Mouse (Mus musculus) right cerebral cortex, postnatal 14 days (tissue): Measurements from ENCODE around the gene Serpinb6b.
"Not testable (repeated sequence)": the region's sequence is repeated elsewhere in the genome, so short reads cannot be mapped to it uniquely, and the experiment has no call there.

Experiments used
- DNase-seq: peaks from one replicate; pipeline ENCODE4 v3.0.0; 2022

Gene Serpinb6b

DNA sequence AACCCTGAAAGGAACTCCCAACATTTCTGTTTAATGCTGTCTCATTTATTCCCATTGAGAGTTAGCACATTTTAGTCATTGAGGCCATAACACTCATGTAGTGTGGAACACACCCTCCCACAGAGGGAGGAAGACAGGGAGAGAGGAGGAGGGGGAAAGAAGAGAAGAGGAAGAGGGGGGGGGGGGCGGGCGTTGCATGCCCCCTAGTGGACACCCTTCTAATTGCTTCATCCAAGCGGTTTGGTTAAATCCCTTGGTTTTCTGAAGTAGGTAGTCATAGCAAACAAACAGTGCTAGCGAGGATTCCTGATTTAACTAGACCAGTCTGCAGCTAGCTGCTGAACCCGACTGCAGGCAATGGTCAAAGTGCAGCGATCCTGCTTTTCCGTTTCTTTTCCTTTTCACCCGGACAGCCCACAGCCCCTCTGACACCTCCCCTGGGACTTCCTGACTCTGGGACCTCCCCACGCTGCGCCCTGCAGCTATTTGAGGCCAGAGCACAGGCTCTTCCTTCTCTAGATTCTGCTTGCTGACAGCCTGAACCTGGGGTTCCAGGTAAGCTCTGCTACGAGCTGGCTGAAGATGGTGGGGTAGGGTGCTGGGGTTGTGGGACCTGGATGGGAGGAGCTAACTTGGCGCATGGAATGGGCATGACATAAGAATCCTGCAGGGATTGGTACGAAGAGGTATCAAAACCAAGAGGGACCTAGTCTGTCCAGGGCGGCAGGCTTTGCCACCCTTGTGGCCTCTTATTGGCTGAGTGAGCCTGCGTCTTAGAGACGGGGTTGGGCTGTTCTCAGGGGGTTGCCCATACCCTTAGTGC lies at the start of gene Serpinb6b:
Serpinb6b (plus strand) TSS at position 221 of the 823 bp plus-strand sequence.
- DNase-seq = no peak

GRCm38 (mm10) chr13:32922622-32923021 lies 42.4 kb upstream of the Serpinb6b start:
- no peak for DNase-seq

DNA sequence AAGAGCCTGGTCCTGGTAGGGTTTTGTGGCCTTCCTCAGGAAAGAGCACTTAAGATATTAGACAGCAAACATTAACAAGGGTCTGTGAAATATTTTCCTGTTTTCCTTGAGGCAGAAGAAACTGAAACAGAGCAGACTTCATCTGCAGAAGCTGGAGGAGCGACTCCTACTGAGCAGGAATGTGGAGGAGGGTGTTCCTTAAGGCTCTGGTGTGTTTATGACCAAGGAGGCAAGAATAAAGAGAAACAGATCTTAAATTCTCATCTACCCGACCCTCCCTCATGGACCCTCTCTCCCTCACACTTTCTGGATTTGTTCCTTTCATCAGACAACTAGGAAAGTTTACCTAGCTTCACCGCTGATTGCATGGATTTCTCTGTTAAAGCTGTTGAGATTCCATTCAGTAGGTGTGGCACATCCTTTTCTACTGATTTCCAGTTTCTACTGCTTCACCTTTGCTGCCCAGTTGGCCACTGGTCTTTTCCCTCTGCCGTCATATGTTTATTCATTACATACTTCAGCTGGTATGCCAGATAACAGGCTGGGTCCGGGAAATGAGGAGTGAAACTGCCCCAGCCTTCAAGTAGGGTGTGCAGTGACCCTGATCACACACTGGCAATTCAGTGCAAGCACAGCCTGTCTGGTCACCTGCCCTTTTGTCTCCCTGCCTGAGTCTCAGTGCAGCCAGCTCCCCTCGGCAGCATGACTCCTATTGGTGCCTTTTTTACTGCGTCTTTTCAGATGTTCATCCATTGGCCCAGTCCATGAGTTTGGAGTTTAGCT lies 40.2 kb upstream of the Serpinb6b start:
- DNase-seq = no peak

GRCm38 (mm10) chr13:32926661-32927060 lies 38.3 kb upstream of the Serpinb6b start:
- DNase-seq = no peak

DNA sequence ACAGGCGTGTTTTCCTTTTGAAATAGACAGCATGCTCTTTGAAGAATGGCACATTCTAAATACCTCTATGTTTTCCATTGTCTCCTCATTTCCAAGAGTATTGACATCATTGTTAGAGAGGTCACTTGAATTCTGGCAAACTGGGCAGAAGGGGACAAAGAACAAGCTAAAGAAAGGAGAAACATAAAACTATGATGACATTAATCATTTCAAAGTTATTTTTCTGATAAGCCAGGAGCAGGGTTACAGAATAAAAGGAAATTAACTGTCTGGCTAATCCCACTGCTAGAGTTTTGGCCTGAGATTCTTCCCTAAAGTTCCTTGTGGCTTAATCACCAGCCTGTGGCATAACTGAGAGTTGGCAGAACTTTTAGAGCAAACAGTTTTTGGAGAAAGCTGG lies 37.8 kb upstream of the Serpinb6b start:
- no peak for DNase-seq

DNA sequence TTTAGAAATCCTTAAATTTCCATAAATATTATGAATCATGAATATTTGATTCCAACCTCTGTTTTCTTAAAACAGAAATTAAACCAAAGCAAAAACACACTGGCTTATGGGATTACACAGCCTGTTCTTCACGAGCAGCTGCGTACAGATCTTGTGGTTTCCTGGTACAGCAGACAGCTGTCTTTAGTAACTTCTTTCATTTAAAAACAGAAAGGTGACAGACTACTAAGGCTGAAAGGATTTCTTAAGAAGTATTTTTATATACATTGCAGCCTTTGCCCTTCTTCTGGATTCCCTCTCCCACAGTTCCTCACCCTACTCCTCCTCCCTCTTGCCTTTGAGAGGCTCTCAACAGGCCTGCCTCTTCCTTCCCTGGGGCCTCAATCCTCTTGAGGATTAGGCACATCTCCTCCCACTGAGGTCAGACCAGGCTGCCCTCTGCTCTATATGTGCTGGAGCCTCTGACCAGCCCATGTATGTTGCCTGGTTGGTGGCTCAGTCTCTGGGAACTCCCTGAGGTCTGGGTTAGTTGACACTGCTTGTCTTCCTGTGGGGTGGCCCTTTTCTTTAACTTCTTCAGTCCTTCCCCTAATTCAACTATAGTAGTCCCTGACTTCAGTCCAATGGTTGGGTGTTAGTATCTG lies 35.8 kb upstream of the Serpinb6b start:
- DNase-seq = no peak

- DNase-seq = no peak
Observed at GRCm38 (mm10) chr13:32934706-32935381, 30.2 kb upstream of the Serpinb6b start.

DNA sequence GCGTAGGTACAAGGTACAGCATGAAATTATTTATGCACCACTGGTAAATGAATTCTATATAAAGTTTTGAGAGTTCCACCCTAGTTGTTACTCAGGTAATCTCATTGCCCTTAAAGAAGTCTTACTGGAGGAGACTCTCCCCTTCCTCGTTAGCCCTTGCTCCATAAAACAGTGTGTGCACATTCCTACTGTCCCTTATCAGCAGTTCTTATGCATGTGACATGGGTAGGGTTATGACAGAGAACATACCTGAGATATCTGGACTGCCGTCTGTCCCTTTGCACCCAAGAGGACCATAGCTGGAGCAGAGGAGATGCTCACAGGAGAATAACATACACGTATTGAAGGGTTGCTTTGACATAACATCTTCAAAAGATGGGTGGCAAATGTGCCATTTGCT lies 26.7 kb upstream of the Serpinb6b start:
- DNase-seq = not testable (repeated sequence)

GRCm38 (mm10) chr13:32939191-32939590 lies 25.8 kb upstream of the Serpinb6b start:
- not testable (repeated sequence) for DNase-seq

- DNase-seq = no peak
Observed at GRCm38 (mm10) chr13:32956537-32956936, 8.5 kb upstream of the Serpinb6b start.

GRCm38 (mm10) chr13:32957917-32958316 lies 7.1 kb upstream of the Serpinb6b start:
- DNase-seq = no peak

GRCm38 (mm10) chr13:32958521-32958920 lies 6.5 kb upstream of the Serpinb6b start:
- DNase-seq = not testable (repeated sequence)

DNA sequence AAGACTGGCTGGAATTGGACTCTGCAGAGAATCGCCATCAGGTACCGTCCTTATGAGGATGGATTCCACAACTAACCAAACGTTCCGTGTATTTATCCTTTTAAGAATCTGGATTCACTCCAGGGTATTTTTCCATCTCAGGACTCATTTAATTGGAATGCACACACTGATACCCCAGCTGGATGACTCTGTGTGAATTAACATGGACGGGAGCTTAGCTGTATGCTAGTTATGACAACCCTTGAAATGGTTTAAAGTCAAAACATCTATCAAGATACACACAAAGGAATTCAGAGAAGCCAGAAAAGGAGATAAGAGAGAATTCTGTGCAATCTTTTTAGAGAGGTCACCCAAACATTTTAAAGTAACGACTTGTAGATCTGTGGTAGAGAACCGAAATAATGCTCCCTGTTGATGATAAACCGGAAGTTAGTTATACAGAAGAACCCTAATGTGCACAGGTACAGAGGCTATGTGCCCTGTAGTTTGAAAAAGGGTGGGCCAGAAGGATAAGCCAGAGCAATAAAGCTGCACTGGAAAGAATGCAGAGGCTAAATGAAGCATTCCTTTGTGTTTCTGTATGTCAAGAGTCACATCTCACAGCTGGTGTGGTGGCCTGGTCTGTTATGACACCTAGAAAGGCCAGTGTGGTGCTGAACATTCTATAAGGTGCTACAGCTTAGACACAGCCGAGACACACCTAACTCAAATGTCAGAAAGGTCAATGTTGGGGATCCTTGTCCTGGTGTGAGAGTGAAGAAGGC lies 837 bp upstream of the Serpinb6b start:
- no peak for DNase-seq

DNA sequence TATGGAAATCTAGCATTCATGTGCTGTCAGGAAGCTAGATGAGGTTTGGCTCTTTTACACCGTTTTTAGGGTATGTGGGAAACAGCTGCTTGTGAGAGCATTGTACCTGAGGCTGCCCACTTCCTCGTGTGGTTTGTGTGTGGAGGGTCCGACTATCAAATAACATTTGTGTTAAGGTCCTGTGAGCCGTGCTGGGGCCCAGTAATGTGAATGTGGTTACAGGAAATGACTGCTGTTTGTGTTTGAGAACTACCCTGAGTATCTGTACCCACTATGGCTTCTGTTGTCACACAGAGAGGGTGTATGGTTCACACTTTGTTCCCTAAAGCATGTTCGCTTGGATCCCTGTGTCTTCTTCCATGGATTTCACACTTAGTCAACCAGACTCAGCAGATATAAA lies 1.1 kb downstream of the Serpinb6b start:
- no peak for DNase-seq

GRCm38 (mm10) chr13:32967233-32967632 lies 2.2 kb downstream of the Serpinb6b start:
- DNase-seq = no peak

GRCm38 (mm10) chr13:32968353-32968984 lies 3.5 kb downstream of the Serpinb6b start:
- no peak for DNase-seq

DNA sequence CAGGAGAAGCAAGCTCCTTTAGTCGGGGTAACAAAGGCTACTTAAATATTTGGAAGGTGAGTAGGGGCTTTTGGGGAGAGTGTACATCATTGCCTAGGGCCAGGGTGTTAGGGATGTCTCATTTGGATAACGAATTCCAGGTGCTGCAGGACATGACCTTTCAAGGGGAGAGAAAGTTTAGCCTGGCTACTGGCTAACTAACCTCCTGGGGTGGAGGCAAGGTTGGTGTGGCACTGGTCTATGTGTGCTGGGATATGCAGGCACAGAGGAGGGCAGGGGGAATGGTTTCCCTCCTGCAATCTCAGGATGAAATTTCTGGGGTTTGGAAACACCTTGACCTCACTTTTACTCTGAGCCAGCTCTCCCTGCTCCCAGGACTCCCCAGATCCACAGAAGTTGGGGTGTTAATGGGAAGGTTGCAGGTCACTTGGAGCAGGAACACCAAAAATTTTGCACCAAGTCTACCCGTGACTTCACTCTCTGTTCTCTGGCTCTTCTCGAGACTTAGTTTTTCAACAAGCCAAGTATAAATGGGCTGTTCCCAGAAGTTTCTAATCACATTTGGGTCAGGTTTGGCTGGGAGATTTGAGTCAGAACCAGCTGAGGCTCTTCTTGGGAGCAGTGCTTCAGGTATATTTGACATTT lies 4.1 kb downstream of the Serpinb6b start:
- DNase-seq = no peak

DNA sequence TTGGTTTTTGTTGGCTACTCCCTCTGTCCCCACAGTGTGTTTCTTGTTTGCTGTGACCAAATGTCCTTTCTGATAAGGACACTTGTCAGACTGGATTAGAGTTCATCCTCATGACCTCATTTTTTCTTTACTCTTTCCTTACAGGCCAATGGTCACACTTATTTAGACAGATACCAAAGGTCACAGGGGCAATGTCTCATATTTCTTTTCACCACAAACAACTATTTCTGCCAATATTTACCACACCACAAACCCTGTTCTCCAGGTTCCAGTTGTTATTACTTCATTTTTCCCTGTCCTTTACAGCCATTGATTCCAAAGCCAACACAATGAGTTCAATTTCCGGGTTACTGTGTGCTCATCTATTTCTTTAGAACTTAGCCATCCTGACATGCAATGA lies 4.6 kb downstream of the Serpinb6b start:
- no peak for DNase-seq

DNA sequence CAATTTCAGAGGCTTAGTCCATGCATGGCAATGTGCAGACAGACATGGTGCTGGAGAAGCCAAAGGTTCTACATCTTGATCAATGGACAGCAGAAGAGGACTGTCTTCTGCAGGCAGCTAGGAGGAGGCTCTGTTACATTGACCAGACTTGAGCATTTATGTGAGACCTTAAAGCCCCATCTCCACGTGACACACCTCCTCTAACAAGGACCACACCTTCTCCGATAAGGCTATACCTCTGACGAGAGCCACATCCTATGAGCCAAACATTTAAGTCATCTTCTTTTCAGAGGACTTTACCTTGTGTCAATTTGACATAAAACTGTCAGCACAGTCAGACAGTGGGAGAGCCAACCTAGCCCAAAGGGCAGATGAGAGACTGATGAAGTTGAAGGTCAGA lies 5.8 kb downstream of the Serpinb6b start:
- DNase-seq = no peak

- DNase-seq = no peak
Observed at GRCm38 (mm10) chr13:32974268-32974667, 9.3 kb downstream of the Serpinb6b start.

DNA sequence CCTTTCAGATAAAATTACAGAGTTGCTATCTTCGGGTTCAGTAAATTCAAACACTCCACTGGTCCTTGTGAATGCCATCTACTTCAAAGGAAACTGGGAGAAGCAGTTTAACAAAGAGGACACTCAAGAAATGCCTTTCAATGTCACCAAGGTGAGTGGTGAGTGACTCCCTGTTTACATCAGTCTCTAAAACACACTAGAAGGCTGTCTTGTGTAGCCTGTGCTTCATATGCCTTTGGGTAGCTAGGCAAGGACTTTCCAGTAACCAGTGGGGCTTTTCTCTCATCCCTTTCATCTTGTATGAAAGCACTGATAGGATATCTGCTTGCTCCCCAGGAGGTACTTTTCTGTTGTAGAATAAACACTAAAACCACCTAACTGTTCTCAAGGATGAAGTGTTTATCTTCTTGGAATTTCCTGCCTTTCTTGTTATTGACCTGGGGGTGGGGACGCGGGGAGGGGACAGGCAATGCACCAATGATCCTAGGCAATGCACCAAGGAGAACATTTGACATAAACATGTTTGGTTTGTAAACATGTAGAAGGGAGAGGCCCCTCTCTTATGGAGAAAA lies 10.0 kb downstream of the Serpinb6b start:
- no peak for DNase-seq
